Mouse (Mus musculus): Measurements from ENCODE around the gene Cd300a.

The Cd300a gene

DNA sequence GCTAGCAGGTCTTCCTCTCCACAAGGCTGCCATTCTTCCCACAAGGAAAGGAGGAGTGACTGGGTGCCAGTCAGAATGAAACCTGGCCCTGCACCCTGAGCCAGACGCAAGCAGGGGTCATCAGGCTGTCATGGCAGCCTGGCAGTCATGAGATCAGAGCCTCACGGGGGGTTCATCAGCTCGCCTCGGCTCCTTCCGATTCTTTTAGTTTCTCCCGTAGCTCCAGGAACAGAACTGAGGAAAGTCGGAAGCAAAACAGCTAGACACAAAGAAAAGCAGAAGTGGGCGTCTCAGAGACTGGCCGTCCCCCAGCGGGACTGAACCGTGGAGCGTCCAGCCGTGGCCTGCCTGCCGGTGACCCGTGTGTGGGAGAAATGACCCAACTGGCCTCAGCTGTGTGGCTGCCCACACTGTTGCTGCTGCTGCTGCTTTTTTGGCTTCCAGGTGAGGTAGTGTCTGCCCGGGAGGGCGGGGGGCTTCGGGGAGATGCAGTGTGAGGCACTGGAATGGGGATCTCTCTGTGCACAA lies at the start of gene Cd300a:
Gene Cd300a, plus strand, starts transcription at position 51 of the 528 bp plus-strand sequence.
- DNase-seq: no peak

GRCm38 (mm10) chr11:114843818-114844463 lies 45.9 kb upstream of the Cd300a start:
- DNase-seq: no peak

DNA sequence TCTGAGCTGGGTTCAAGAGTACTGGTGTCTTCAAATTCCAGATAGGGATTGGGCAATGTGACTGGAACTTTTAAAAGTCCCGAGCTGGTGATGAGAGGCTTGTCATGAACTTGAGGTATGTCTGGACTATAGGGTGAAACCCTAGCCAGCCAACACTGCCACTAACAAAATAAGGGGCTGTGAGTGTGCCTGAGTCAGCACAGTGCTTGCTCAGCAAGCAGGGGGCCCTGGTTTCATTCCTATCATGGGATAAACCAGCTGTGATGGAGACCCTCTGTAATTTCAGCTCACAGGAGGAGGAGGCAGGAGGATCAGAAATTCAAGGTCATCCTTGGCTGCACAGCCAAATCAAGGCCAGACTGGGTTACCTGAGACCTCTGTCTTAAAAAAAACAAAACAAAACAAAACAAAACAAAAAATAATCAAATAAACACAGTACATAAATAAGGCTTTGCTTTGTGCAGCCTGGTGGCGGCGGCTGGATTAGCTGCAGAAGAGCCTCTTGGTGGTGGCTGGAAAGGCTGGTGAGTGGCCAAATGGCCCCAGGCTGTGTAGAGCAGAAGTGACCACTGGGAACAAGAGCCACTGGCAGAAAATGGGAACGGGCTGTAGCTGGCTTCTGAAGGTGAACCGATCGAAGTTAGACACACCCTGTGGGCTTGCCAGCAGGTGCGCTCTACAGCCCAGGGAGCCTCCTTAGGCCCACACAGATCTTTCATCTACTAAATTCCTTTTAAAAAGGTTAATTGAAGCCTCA lies 45.2 kb upstream of the Cd300a start:
- DNase-seq: no peak

- no peak for DNase-seq
These were observed 43.5 kb upstream of the Cd300a start for GRCm38 (mm10) chr11:114846336-114846735.

DNA sequence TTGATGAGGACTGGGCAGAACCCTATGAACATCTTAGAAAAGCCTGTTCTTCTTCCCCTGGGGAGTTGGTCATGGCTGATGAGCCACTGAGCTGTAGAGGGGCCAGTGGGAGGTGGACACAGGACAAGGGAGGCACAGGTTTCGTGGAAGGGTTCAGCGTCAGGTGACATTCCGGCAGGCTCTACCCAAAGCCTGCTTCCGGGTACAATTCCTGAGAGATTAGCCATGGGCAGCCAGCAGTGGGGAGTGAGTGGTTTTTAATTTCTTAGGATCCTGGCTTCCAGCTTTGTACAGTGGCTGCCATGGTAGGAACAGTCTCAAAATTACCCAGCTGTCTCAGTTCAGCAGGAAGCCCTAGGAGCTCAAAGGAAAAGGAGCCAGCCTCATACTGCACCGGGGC lies 42.8 kb upstream of the Cd300a start:
- DNase-seq: no peak

- no peak for DNase-seq
These were observed 40.3 kb upstream of the Cd300a start for GRCm38 (mm10) chr11:114849572-114849971.

DNA sequence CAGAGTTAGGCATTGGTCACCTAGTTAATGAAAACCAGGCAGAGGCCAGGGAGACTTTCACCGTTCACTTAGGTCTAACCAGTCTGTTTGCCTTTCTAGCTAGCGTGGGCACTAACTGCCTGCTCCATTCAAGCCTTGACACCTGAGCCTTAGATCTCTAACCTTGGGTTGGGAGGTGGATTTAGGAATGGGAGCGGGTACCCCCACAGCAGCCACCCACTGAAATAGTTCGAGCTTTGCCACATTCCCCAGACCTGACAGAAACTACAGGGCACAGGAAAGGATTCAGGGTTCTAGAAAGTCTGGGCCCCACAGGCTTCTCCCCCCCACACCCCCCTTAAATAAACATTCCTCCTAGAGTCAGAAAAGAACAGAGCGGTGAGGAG lies 39.8 kb upstream of the Cd300a start:
- DNase-seq: no peak

DNA sequence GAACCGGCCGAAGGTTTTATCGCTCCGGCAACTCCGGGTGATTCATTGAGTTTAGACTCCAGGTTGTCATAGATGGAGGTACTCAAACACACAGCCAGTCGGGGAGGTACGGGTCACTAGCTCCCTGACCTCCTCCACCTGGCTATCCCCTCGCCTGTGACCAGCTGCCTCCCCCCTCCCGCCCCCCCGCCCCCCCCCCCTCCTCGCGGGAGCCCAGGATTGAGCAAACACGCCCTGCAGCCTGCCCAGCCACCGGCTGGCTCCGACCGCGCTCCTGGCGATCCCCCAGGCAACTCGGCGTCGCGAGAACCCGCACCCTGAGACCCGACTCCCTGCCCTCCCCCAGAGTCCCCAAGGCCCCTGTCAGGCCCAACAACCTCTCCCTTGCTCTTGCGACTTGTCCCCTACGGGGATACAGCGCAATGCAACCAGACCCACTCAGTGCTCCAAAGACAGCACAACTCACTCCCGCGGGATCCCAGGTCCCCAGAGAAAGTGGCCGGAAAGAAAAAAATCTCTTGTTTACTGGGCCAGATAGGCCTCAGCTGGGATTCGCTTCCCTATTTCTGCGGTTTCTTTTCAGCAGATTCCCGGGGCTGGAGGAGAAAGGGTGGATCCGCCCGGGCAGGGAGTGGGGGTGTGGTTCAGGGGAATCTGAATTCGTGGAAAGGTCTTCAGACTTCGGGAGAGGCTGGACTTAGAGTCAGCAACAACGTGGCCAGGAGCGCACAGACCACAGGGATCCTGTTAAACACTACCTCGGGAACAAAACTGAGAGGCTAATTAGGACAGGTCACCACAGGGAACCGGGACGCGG lies 39.2 kb upstream of the Cd300a start, which contains the start of gene Gprc5c:
Gene Gprc5c, plus strand, starts transcription at position 701 of the 817 bp plus-strand sequence.
- DNase-seq: no peak

- no peak for DNase-seq
These were observed 38.6 kb upstream of the Cd300a start for GRCm38 (mm10) chr11:114851269-114851607.

GRCm38 (mm10) chr11:114851608-114852310 lies 38.1 kb upstream of the Cd300a start:
- DNase-seq: no peak

GRCm38 (mm10) chr11:114852311-114853173 lies 37.3 kb upstream of the Cd300a start:
- DNase-seq: no peak

DNA sequence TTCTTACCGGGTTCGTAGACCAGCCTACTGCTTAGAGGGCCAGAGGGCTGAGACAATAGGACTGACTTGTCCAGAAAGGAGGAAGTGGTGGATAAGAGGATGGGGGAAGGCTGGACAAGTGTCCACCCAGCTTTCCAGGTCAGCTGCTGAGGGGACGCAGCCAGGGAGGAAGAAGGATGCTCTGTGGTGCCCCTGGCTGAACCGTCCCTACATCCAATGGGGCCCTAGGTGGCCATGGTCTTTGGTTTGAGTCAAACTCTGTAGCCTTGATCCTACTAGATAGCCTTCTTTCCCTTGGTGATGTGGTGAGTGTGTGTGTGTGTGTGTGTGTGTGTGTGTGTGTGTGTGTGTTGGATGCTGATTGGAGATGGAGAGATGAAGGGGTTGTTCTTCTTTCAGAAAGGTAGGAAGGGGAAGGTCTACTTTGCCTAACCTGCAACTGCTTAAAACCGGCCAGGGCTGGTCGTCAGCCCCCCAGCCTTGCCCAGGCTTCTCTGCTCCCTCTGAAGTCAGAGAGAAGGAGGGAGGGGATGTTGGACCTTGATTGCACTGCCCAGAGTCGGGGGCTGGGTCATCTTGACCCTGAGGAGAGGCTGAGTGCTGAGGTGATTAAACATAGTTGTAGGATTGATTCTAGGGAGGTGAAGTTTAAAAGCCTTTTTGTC lies 36.5 kb upstream of the Cd300a start:
- no peak for DNase-seq

DNA sequence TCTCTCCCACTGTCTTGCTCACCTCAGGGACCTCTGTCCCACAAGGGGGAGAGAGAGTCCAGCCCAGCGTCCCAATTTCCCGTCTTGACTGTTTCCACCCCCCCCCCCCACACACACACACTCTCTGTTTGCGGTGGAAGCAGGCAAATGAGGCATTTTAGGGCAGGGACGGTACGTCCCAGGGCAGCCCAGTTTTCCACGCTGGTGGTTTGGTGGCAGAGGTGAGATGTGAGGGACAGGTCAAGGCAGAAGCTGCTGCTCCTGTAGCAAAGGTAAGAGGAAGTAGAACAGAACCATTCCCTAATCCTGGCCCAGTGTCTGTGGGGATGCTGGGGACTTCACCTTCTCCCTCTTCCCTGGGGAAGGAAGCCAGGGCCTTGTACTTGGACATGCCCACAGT lies 35.3 kb upstream of the Cd300a start:
- DNase-seq: no peak

GRCm38 (mm10) chr11:114856125-114856524 lies 33.7 kb upstream of the Cd300a start:
- no peak for DNase-seq

GRCm38 (mm10) chr11:114858641-114859040 lies 31.2 kb upstream of the Cd300a start:
- no peak for DNase-seq

- no peak for DNase-seq
These were observed 28.8 kb upstream of the Cd300a start for GRCm38 (mm10) chr11:114861057-114861456.

GRCm38 (mm10) chr11:114862687-114863086 lies 27.2 kb upstream of the Cd300a start:
- no peak for DNase-seq

- no peak for DNase-seq
These were observed 25.9 kb upstream of the Cd300a start for GRCm38 (mm10) chr11:114863918-114864420.

DNA sequence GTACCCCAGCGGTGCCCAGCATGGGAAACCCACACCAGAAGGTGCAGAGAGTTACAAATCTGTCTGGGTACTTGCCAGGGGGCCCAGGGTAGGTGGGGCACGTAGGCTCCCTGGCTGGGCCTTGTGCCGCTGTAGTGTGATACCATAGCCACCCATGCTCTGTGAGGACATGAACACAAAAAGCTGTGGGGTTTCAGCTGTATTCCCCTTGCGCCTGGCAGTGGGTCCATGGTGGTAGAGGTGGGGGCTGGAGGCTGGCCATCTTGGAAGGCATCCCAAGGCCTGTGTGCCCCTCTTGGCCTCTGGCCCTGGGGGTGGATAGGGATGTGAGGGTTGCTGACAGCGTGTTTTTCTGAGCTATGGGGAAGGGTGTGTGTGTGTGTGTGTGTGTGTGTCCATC lies 23.8 kb upstream of the Cd300a start:
- no peak for DNase-seq

DNA sequence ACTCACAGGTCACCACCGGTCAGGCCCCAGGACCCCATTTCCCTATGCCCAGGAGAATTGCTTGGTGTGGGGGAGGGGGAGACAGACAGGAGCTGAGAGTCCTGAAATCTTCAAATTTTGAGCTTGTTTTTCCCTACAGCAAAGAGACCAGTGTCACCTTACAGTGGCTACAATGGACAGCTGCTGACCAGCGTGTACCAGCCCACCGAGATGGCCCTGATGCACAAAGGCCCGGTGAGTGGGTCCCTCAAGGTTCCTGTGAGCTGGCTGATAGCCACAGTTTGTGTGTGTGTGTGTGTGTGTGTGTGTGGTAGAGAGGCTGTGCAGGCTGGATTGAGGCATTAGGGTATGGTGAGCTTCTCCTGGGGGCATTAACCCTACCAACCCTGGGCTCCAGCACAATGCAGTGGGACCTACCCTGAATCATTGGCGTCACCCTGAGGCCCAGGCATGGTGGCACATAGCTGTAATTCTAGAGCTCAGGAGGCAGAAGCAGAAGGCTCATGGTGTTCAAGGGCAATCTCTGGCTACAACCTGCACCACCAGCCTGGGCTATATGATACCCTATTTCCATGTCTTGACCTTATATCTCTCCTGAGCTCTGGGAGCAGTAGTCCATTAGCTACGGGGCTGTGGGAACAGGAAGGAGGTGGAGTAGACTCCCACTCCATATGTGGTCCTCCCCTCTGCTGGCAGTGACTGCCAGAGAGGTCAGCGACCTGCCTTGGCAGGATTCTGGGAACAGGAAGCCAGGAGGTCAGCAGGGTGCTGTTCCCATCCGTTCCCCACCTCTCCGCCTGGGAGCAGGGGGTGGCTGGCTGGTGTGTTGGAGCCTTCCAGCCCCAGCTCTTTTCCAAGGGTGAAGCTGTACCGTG lies 23.1 kb upstream of the Cd300a start:
- no peak for DNase-seq
